Mouse (Mus musculus) kidney, adult 9 months (tissue): ENCODE data around the gene Slc11a2.

ENCODE experiments used
- DNase-seq: peaks from one replicate; pipeline ENCODE4 v3.0.0; 2022

The Slc11a2 gene

DNA sequence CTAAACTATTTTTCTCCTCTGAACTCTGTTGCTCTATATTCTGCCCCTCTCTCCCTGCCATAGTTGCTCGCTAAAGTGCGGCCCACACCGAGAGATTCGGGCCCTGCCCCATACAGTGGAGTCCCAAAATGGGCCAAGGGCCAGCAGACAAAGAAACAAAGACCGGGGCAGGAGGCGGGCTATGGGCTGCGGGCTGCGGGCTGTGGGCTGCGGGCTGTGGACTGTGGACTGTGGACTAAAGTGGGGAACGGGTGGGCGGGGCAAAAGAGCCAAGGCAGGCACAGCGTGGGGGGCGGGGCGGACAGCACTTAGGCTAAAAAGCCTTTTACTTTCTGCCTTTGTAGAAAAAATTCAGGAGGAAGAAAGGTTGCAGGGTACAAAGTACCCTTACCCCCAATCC is 78.1 kb downstream of the Slc11a2 start:
- peak; percentile 79 for DNase-seq

- DNase-seq = no peak
Observed at GRCm38 (mm10) chr15:100345484-100345883, 79.4 kb downstream of the Slc11a2 start.

DNA sequence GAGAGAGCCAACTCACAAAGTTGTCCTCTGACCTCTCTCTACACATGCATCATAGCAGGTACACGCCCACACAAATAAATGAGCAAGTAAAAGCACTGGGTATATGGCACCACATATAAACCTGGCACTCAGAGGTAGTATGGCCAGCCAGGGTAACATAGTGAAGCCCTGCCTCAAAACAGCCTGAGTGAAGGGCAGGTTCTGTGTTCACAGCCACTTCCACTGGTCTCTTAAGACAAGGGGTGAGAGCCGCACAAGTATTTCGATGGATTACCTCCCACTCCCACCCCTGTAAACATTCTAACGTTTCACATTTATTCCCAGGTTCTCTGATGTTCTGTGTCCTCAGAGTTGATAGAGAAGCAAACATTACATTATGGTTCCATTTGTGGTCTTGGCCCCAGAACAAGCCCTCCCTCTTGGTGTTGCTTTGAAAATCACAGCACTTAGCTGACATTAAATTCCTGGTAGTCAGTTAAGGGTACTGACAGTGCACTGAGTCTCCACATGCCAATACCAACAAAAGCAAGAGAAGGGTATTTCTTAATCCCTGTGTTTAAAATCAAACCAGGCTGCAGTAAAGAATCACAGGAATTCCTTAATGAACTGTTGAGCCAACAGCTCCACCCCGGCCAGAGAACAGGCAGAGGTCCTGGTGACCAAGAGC is 83.4 kb downstream of the Slc11a2 start:
- DNase-seq = peak; percentile 46
